Mouse (Mus musculus): Measurements from ENCODE around the gene Trpm4. TPM values are rescaled to one million over a fixed set of nuclear protein-coding genes. Genes with fewer than 3 reads are reported as not detected.

Trpm4 gene
- total RNA-seq, 2 experiments from 2014 or later = 17.0 to 18.3 TPM

DNA sequence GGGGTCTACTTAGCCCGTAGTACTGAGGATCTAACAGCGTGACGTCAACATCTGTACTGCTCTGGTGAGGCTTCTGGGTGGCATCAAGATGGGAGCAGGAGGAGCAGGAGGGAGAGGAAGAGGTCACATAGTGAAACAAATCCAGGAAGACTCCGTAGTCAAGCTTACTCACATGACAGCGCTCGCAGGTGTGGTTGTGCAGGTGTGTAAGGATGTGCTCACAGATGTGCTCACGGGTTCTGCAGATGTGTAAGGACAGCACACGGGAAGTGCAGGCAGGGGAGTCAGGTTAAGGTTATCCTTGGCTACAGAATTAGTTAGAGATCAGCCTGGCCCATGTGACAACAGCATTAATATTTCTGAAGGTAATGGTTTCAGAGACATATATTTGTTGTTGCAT, 79.8 kb downstream of the Trpm4 start:
- DNase-seq = no peak

Other genes with a start within 250 kb of the Trpm4 start
- 10 to 100 TPM; 24.0 to 32.8 TPM for gene Rcn3, start 241.6 kb downstream of the Trpm4 start, total RNA-seq (2021)
- 10 to 100 TPM; 40.3 to 54.5 TPM for gene Fcgrt, start 229.9 kb downstream of the Trpm4 start, total RNA-seq (2021)
- gene Rps11, start 209.3 kb downstream of the Trpm4 start, total RNA-seq (2021) = 100 to 1,000 TPM; 413 to 448 TPM
- gene Rpl13a, start 205.0 kb downstream of the Trpm4 start, total RNA-seq (2021) = 100 to 1,000 TPM; 520 to 561 TPM
- gene Gm45713, start 197.5 kb downstream of the Trpm4 start, total RNA-seq (2021) = not detected
- 1 to 10 TPM; 4.2 TPM for gene Flt3l, start 197.3 kb downstream of the Trpm4 start, total RNA-seq (2021)
- gene Pih1d1, start 179.5 kb downstream of the Trpm4 start, total RNA-seq (2021) = 10 to 100 TPM; 32.0 to 38.1 TPM
- 10 to 100 TPM; 15.6 to 15.9 TPM for gene Aldh16a1, start 179.2 kb downstream of the Trpm4 start, total RNA-seq (2021)
- 1 to 10 TPM; 1.1 to 2.5 TPM for gene Slc17a7, start 169.8 kb downstream of the Trpm4 start, total RNA-seq (2021)
- not detected for gene Gfy, start 154.2 kb downstream of the Trpm4 start, total RNA-seq (2021)
- not detected for gene Pth2, start 152.8 kb downstream of the Trpm4 start, total RNA-seq (2021)
- under 1 TPM; 0.19 to 0.23 TPM for gene Ccdc155, start 128.9 kb downstream of the Trpm4 start, total RNA-seq (2021)
- not detected for gene Dkkl1, start 121.6 kb downstream of the Trpm4 start, total RNA-seq (2021)
- 1 to 10 TPM; 2.5 to 2.8 TPM for gene Tead2, start 118.0 kb downstream of the Trpm4 start, total RNA-seq (2021)
- 1 to 10 TPM; 1.3 to 2.0 TPM for gene Cd37, start 94.7 kb downstream of the Trpm4 start, total RNA-seq (2021)
- not detected for gene Slc6a16, start 92.7 kb downstream of the Trpm4 start, total RNA-seq (2021)
- not detected for gene Slc6a21, start 56.3 kb downstream of the Trpm4 start, total RNA-seq (2021)
- 100 to 1,000 TPM; 812 to 910 TPM for gene Hrc, start 1.5 kb upstream of the Trpm4 start, total RNA-seq (2021)
- under 1 TPM; 0.18 to 0.38 TPM for gene Ppfia3, start 33.2 kb upstream of the Trpm4 start, total RNA-seq (2021)
- gene Lin7b, start 36.8 kb upstream of the Trpm4 start, total RNA-seq (2021) = under 1 TPM in 1 of 2 experiments, not detected in 1; 0.67 TPM
- 10 to 100 TPM; 76.1 to 78.0 TPM for gene Snrnp70, start 62.0 kb upstream of the Trpm4 start, total RNA-seq (2021)
- 100 to 1,000 TPM in 1 of 2 experiments, 10 to 100 TPM in 1; 73.7 to 107 TPM for gene Kcna7, start 71.9 kb upstream of the Trpm4 start, total RNA-seq (2021)
- gene Ntf5, start 79.9 kb upstream of the Trpm4 start, total RNA-seq (2021) = 1 to 10 TPM; 3.9 to 6.6 TPM
- 1 to 10 TPM in 1 of 2 experiments, not detected in 1; 1.6 TPM for gene Lhb, start 87.0 kb upstream of the Trpm4 start, total RNA-seq (2021)
- 100 to 1,000 TPM; 243 to 327 TPM for gene Gys1, start 101.1 kb upstream of the Trpm4 start, total RNA-seq (2021)
- 10 to 100 TPM; 23.3 to 23.8 TPM for gene Ruvbl2, start 104.3 kb upstream of the Trpm4 start, total RNA-seq (2021)
- 100 to 1,000 TPM; 125 to 149 TPM for gene Ftl1, start 126.1 kb upstream of the Trpm4 start, total RNA-seq (2021)
- gene Bax, start 133.1 kb upstream of the Trpm4 start, total RNA-seq (2021) = 10 to 100 TPM; 15.6 to 16.9 TPM
- not detected for gene Tulp2, start 148.1 kb upstream of the Trpm4 start, total RNA-seq (2021)
- 1 to 10 TPM; 4.3 to 10.0 TPM for gene Gm45808, start 153.0 kb upstream of the Trpm4 start, total RNA-seq (2021)
- 10 to 100 TPM; 12.3 to 12.6 TPM for gene Dhdh, start 155.0 kb upstream of the Trpm4 start, total RNA-seq (2021)
- 10 to 100 TPM; 60.8 to 73.2 TPM for gene Nucb1, start 176.6 kb upstream of the Trpm4 start, total RNA-seq (2021)
- gene Ppp1r15a, start 192.5 kb upstream of the Trpm4 start, total RNA-seq (2021) = 10 to 100 TPM; 13.8 to 19.2 TPM
- 1 to 10 TPM; 7.5 to 8.5 TPM for gene Plekha4, start 192.6 kb upstream of the Trpm4 start, total RNA-seq (2021)
- 1 to 10 TPM in 1 of 2 experiments, under 1 TPM in 1; 0.99 to 1.2 TPM for gene Hsd17b14, start 221.1 kb upstream of the Trpm4 start, total RNA-seq (2021)
- gene Bcat2, start 236.4 kb upstream of the Trpm4 start, total RNA-seq (2021) = 10 to 100 TPM; 56.3 to 63.9 TPM

Measured in gastrocnemius, postnatal 25 days (tissue).